Mouse (Mus musculus): ENCODE measurements around the gene Ermp1.

- no peak for TF ChIP-seq POLR2A (IDR thresholded peaks at IDR 0.05; ENCODE audit: insufficient read depth, low read depth, low read length)
- TF ChIP-seq CTCF (IDR thresholded peaks at IDR 0.05; ENCODE audit: insufficient read depth, low read depth, low read length) = no peak
Observed at GRCm38 (mm10) chr19:29610907-29611306, 37.3 kb downstream of the Ermp1 start.

All from olfactory bulb, adult 2 months (tissue).